Mouse (Mus musculus) kidney, embryonic 16.5 days (tissue): ENCODE results near the gene Plin5. TPM values are rescaled to one million over a fixed set of nuclear protein-coding genes. Genes with fewer than 3 reads are reported as not detected.

ENCODE experiments used
- ATAC-seq: fragments of 200-750 bp; cut with Nextera tagmentation; 2 replicates; pipeline ENCODE4 v1.8.0; 2017; ENCODE audit warnings: moderate TSS enrichment; ENCODE audit not compliant: low FRiP score, low TSS enrichment
- H3K27ac ChIP-seq: fragments of 300-500 bp; sonication (generic); 2 replicates; pipeline ENCODE4 v1.5.1; 2014; ENCODE audit warnings: low read length
- H3K27me3 ChIP-seq: fragments of 300-500 bp; sonication (generic); 2 replicates; pipeline ENCODE4 v1.6.1; 2014; ENCODE audit warnings: low read length, control low read depth, mixed read lengths; ENCODE audit not compliant: insufficient read depth
- H3K36me3 ChIP-seq: fragments of 300-500 bp; sonication (generic); 2 replicates; pipeline ENCODE4 v1.6.1; 2014; ENCODE audit warnings: low read length, control low read depth, mixed read lengths; ENCODE audit not compliant: insufficient read depth
- H3K4me1 ChIP-seq: fragments of 300-500 bp; sonication (generic); 2 replicates; pipeline ENCODE4 v1.6.1; 2014; ENCODE audit warnings: low read length, control low read depth, mixed read lengths; ENCODE audit not compliant: insufficient read depth
- H3K4me2 ChIP-seq: fragments of 300-500 bp; sonication (generic); replicated peaks from 2 replicates; pipeline ENCODE4 v1.6.1; 2014; ENCODE audit warnings: low read depth, low read length
- H3K4me3 ChIP-seq: fragments of 300-500 bp; sonication (generic); 2 replicates; pipeline ENCODE4 v1.5.1; 2014; ENCODE audit warnings: mild to moderate bottlenecking, low read length
- H3K9ac ChIP-seq: fragments of 300-500 bp; sonication (generic); replicated peaks from 2 replicates; pipeline ENCODE4 v1.6.1; 2014; ENCODE audit warnings: low read length
- H3K9me3 ChIP-seq: fragments of 300-500 bp; sonication (generic); 2 replicates; pipeline ENCODE4 v1.6.1; 2016; ENCODE audit warnings: low read length, control low read depth
- WGBS: fragments of 180-500 bp; shearing (Covaris S2); extraction: QIAGEN DNeasy Blood & Tissue Kit; methylation state at CpG from one replicate; pipeline ENCODE4 v1.1.7; 2014; 5-methylcytosine and 5-hydroxymethylcytosine counted together
- polyA plus RNA-seq: library from polyadenylated mRNA; unstranded; fragments of >200 nt; fragmentation: Nextera tagmentation; extraction: Ambion mirVana; gene quantifications from 2 replicates; pipeline ENCODE4 v1.2.1, GENCODE M21; 2015

Gene Plin5
- polyA plus RNA-seq, 1 experiment from 2014 or later: 2.6 TPM

- Histone ChIP-seq H3K4me2 (peak overlapping the region; percentile 33), H3K4me1 (no peaks in the 10 kb centered on the region), H3K9me3 (no peaks in the 10 kb centered on the region), H3K4me3 (peak overlapping the region; percentile 14), H3K9ac (no peak overlapping the region), H3K27me3 (peaks cover 88% of the 10 kb centered on the region), H3K27ac (no peak overlapping the region), H3K36me3 (no peaks in the 10 kb centered on the region)
- ATAC-seq: 0 out of 2 replicates have a peak, but pooled peaks have one; percentile 11
- WGBS: 21% methylated on average over 9 of the region's 9 CpGs
Observed at GRCm38 (mm10) chr17:56148280-56148679, 30.9 kb upstream of the Plin5 start.

- Histone ChIP-seq H3K4me1 (peaks cover 2% of the 10 kb centered on the region), H3K36me3 (no peaks in the 10 kb centered on the region), H3K4me3 (no peak overlapping the region), H3K9ac (no peak overlapping the region), H3K9me3 (no peaks in the 10 kb centered on the region), H3K27me3 (peaks cover 87% of the 10 kb centered on the region), H3K4me2 (no peak overlapping the region), H3K27ac (no peak overlapping the region)
- 50% methylated on average over 12 of the region's 12 CpGs for WGBS
- no peak for ATAC-seq
Observed at GRCm38 (mm10) chr17:56147420-56147819, 30.0 kb upstream of the Plin5 start.

- Histone ChIP-seq H3K9ac (no peak overlapping the region), H3K4me2 (no peak overlapping the region), H3K27me3 (peaks cover 95% of the 10 kb centered on the region), H3K4me3 (no peak overlapping the region), H3K27ac (no peak overlapping the region), H3K4me1 (peaks cover 14% of the 10 kb centered on the region), H3K36me3 (no peaks in the 10 kb centered on the region), H3K9me3 (no peaks in the 10 kb centered on the region)
- no peak for ATAC-seq
- 18% methylated on average over 9 of the region's 9 CpGs for WGBS
Observed at GRCm38 (mm10) chr17:56146131-56146530, 28.7 kb upstream of the Plin5 start.

- peaks cover 17% of the 10 kb centered on the region for H3K4me1 ChIP-seq
- no peak for ATAC-seq
- no peaks in the 10 kb centered on the region for H3K36me3 ChIP-seq
- H3K4me2 ChIP-seq: no peak overlapping the region
- no peaks in the 10 kb centered on the region for H3K9me3 ChIP-seq
- H3K9ac ChIP-seq: no peak overlapping the region
- no peak overlapping the region for H3K27ac ChIP-seq
- WGBS: 76% methylated on average over 9 of the region's 9 CpGs
- peaks cover 94% of the 10 kb centered on the region for H3K27me3 ChIP-seq
- H3K4me3 ChIP-seq: no peak overlapping the region
Observed at GRCm38 (mm10) chr17:56144546-56144945, 27.1 kb upstream of the Plin5 start.

GRCm38 (mm10) chr17:56141702-56142605 is 24.6 kb upstream of the Plin5 start:
- H3K27me3 ChIP-seq: peaks cover 77% of the 10 kb centered on the region
- no peaks in the 10 kb centered on the region for H3K9me3 ChIP-seq
- H3K27ac ChIP-seq: no peak overlapping the region
- under 1% methylated on average over 44 of the region's 47 CpGs for WGBS
- H3K36me3 ChIP-seq: no peaks in the 10 kb centered on the region
- no peak for ATAC-seq
- peak overlapping the region; percentile 47 for H3K9ac ChIP-seq
- H3K4me1 ChIP-seq: peaks cover 29% of the 10 kb centered on the region
- H3K4me2 ChIP-seq: peak overlapping the region; percentile 63
- peak overlapping the region; percentile 43 for H3K4me3 ChIP-seq

GRCm38 (mm10) chr17:56139858-56140595 is 22.6 kb upstream of the Plin5 start, which contains the start of gene Sema6b:
Sema6b (minus strand) TSS chr17:56140343.
- Histone ChIP-seq H3K4me3 (peak within 1 kb of the TSS; percentile 64), H3K4me1 (peaks cover 29% of the 10 kb centered on the region), H3K9ac (peak within 1 kb of the TSS; percentile 67), H3K27me3 (peaks cover 59% of the 10 kb centered on the region), H3K36me3 (no peaks in the 10 kb centered on the region), H3K4me2 (peak within 1 kb of the TSS; percentile 100), H3K9me3 (no peaks in the 10 kb centered on the region), H3K27ac (no peak within 1 kb of the TSS)
- peak; percentile 36 for ATAC-seq
- 2% methylated on average over 62 of the region's 79 CpGs for whole genome bisulfite sequencing

- WGBS: 8% methylated on average over 17 of the region's 21 CpGs
- Histone ChIP-seq H3K4me1 (peaks cover 29% of the 10 kb centered on the region), H3K9ac (peak overlapping the region; percentile 67), H3K27me3 (peaks cover 53% of the 10 kb centered on the region), H3K4me3 (peak overlapping the region; percentile 64), H3K4me2 (peak overlapping the region; percentile 100), H3K9me3 (no peaks in the 10 kb centered on the region), H3K27ac (no peak overlapping the region), H3K36me3 (no peaks in the 10 kb centered on the region)
- ATAC-seq: no peak
Observed at GRCm38 (mm10) chr17:56139355-56139754, 22.0 kb upstream of the Plin5 start.

GRCm38 (mm10) chr17:56137839-56138613 is 20.6 kb upstream of the Plin5 start:
- Histone ChIP-seq H3K9ac (no peak overlapping the region), H3K27ac (no peak overlapping the region), H3K27me3 (peaks cover 39% of the 10 kb centered on the region), H3K9me3 (no peaks in the 10 kb centered on the region), H3K4me3 (peak overlapping the region; percentile 24), H3K36me3 (no peaks in the 10 kb centered on the region), H3K4me1 (peaks cover 41% of the 10 kb centered on the region), H3K4me2 (peak overlapping the region; percentile 46)
- no peak for ATAC-seq
- WGBS: 15% methylated on average over 25 of the region's 25 CpGs

GRCm38 (mm10) chr17:56136558-56136957 is 19.2 kb upstream of the Plin5 start:
- no peak overlapping the region for H3K4me2 ChIP-seq
- 78% methylated on average over 7 of the region's 7 CpGs for WGBS
- no peak overlapping the region for H3K4me3 ChIP-seq
- no peak for ATAC-seq
- H3K9ac ChIP-seq: no peak overlapping the region
- H3K4me1 ChIP-seq: peaks cover 31% of the 10 kb centered on the region
- no peaks in the 10 kb centered on the region for H3K9me3 ChIP-seq
- no peaks in the 10 kb centered on the region for H3K36me3 ChIP-seq
- H3K27ac ChIP-seq: no peak overlapping the region
- H3K27me3 ChIP-seq: peaks cover 26% of the 10 kb centered on the region
